Mouse (Mus musculus) CH12.LX (cell line): ENCODE data around the gene Camk2b. TPM values are rescaled to one million over a fixed set of nuclear protein-coding genes. Genes with fewer than 3 reads are reported as not detected.

Experiments
- DNase-seq: peaks from one replicate; pipeline ENCODE4 v3.0.0-alpha.2; 2013; ENCODE audit errors: extremely low read depth
- H3K27ac ChIP-seq: 2 replicates; pipeline ENCODE4 v1.5.1; 2012; ENCODE audit warnings: low read depth, mild to moderate bottlenecking, control low read depth, moderate library complexity; ENCODE audit not compliant: insufficient read depth
- H3K27me3 ChIP-seq: replicated peaks from 2 replicates; pipeline ENCODE3; 2012; ENCODE audit warnings: inconsistent platforms
- H3K36me3 ChIP-seq, 2 experiments: replicated peaks in 1 of 2; 2 replicates each; pipeline versions ENCODE3 to v1.6.1; 2012; ENCODE audit warnings: inconsistent platforms in 1 of 2, low read length in 1 of 2, mild to moderate bottlenecking in 1 of 2, mixed read lengths in 1 of 2, moderate library complexity in 1 of 2; ENCODE audit not compliant: control insufficient read depth in 1 of 2, insufficient read depth in 1 of 2
- H3K4me1 ChIP-seq, 2 experiments: 2 replicates each; pipeline ENCODE4 v1.6.1; 2012; ENCODE audit warnings: inconsistent platforms in 1 of 2, moderate library complexity in 1 of 2; ENCODE audit not compliant: insufficient read depth in 2 of 2, control insufficient read depth in 1 of 2
- H3K4me2 ChIP-seq: 2 replicates; pipeline ENCODE4 v1.6.1; 2012; ENCODE audit warnings: low read depth, mild to moderate bottlenecking, control low read depth; ENCODE audit not compliant: poor library complexity, insufficient read depth, severe bottlenecking
- H3K4me3 ChIP-seq, 3 experiments: fragments of 150-350 bp in 1 of 3; sonication (generic) in 1 of 3; replicated peaks in 1 of 3; 2 replicates each; pipeline versions ENCODE3 to v1.5.1; 2011 to 2012; ENCODE audit warnings: low read depth in 2 of 3, low read length in 2 of 3, mild to moderate bottlenecking in 2 of 3, moderate library complexity in 2 of 3, control low read depth in 1 of 3, improper control_type of control experiment in 1 of 3, inconsistent platforms in 1 of 3, mixed read lengths in 1 of 3; ENCODE audit not compliant: poor library complexity in 1 of 3
- H3K79me2 ChIP-seq: replicated peaks from 2 replicates; pipeline ENCODE4 v1.6.1; 2012; ENCODE audit warnings: mild to moderate bottlenecking, moderate library complexity; ENCODE audit not compliant: control insufficient read depth, poor library complexity, insufficient read depth, severe bottlenecking; ENCODE audit errors: extremely low read depth
- H3K9ac ChIP-seq: 2 replicates; pipeline ENCODE4 v1.6.1; 2012; ENCODE audit warnings: low read depth, mild to moderate bottlenecking, control low read depth, moderate library complexity; ENCODE audit not compliant: insufficient read depth
- H3K9me3 ChIP-seq: replicated peaks from 2 replicates; pipeline ENCODE3; 2012; ENCODE audit warnings: low read length, inconsistent platforms, mixed read lengths
- BHLHE40 ChIP-seq: IDR thresholded peaks from 2 replicates; pipeline ENCODE4 v1.6.1; 2011; ENCODE audit warnings: mild to moderate bottlenecking, low read depth, low read length, improper control_type of control experiment
- CTCF ChIP-seq, 2 experiments: IDR thresholded peaks in 1 of 2; conservative IDR thresholded peaks in 1 of 2; 2 replicates each; pipeline ENCODE4 v1.5.1; 2011 to 2012; ENCODE audit warnings: low read depth in 2 of 2, low read length in 2 of 2, improper control_type of control experiment in 1 of 2, inconsistent platforms in 1 of 2, mild to moderate bottlenecking in 1 of 2, moderate library complexity in 1 of 2
- ELF1 ChIP-seq: IDR thresholded peaks from 2 replicates; pipeline ENCODE4 v1.6.1; 2014; ENCODE audit warnings: low read depth, mild to moderate bottlenecking, inconsistent platforms, low read length, improper control_type of control experiment
- ETS1 ChIP-seq: conservative IDR thresholded peaks from 2 replicates; pipeline ENCODE4 v1.6.1; 2012; ENCODE audit warnings: low read depth, mild to moderate bottlenecking, inconsistent platforms, low read length, improper control_type of control experiment, moderate library complexity
- IRF4 ChIP-seq: IDR thresholded peaks from 2 replicates; pipeline ENCODE4 v1.6.1; 2014; ENCODE audit warnings: low read depth, mild to moderate bottlenecking, inconsistent platforms, low read length, improper control_type of control experiment
- JUN ChIP-seq: IDR thresholded peaks from 2 replicates; pipeline ENCODE4 v1.6.1; 2011; ENCODE audit warnings: low read depth, mild to moderate bottlenecking, low read length, improper control_type of control experiment, moderate library complexity; ENCODE audit not compliant: insufficient read depth
- KAT2A ChIP-seq: IDR thresholded peaks from 2 replicates; pipeline ENCODE4 v1.6.1; 2012; ENCODE audit warnings: low read length, improper control_type of control experiment, inconsistent platforms; ENCODE audit not compliant: insufficient replicate concordance
- MAX ChIP-seq: IDR thresholded peaks from 2 replicates; pipeline ENCODE4 v1.6.1; 2011; ENCODE audit warnings: low read length, improper control_type of control experiment
- MEF2A ChIP-seq: IDR thresholded peaks from 2 replicates; pipeline ENCODE4 v1.6.1; 2014; ENCODE audit warnings: low read depth, mild to moderate bottlenecking, inconsistent platforms, low read length, improper control_type of control experiment, borderline replicate concordance
- RAD21 ChIP-seq: IDR thresholded peaks from 2 replicates; pipeline ENCODE4 v1.6.1; 2011; ENCODE audit warnings: low read depth, mild to moderate bottlenecking, low read length, improper control_type of control experiment, moderate library complexity
- SIN3A ChIP-seq: IDR thresholded peaks from 2 replicates; pipeline ENCODE4 v1.6.1; 2012; ENCODE audit warnings: low read length, improper control_type of control experiment, inconsistent platforms
- SMC3 ChIP-seq: IDR thresholded peaks from 2 replicates; pipeline ENCODE4 v1.6.1; 2011; ENCODE audit warnings: low read depth, low read length, improper control_type of control experiment
- TBP ChIP-seq: conservative IDR thresholded peaks from 2 replicates; pipeline ENCODE4 v1.6.1; 2011; ENCODE audit warnings: low read depth, low read length, improper control_type of control experiment
- TCF12 ChIP-seq: IDR thresholded peaks from 2 replicates; pipeline ENCODE4 v1.6.1; 2014; ENCODE audit warnings: low read depth, mild to moderate bottlenecking, inconsistent platforms, low read length, improper control_type of control experiment
- UBTF ChIP-seq: IDR thresholded peaks from 2 replicates; pipeline ENCODE4 v1.6.1; 2012; ENCODE audit warnings: low read depth, mild to moderate bottlenecking, inconsistent platforms, low read length, improper control_type of control experiment, moderate library complexity
- USF1 ChIP-seq: IDR thresholded peaks from 2 replicates; pipeline ENCODE4 v1.6.1; 2014; ENCODE audit warnings: low read depth, mild to moderate bottlenecking, inconsistent platforms, low read length, improper control_type of control experiment
- ZC3H11A ChIP-seq: IDR thresholded peaks from 2 replicates; pipeline ENCODE4 v1.6.1; 2012; ENCODE audit warnings: low read depth, mild to moderate bottlenecking, inconsistent platforms, low read length, improper control_type of control experiment
- ZKSCAN1 ChIP-seq: IDR thresholded peaks from 2 replicates; pipeline ENCODE4 v1.6.1; 2012; ENCODE audit warnings: low read depth, inconsistent platforms, low read length, improper control_type of control experiment, borderline replicate concordance
- ZNF384 ChIP-seq: IDR thresholded peaks from 2 replicates; pipeline ENCODE4 v1.6.1; 2012; ENCODE audit warnings: low read depth, low read length, improper control_type of control experiment, inconsistent platforms
- dilution Hi-C: fragments of 300-500 bp; cut with MboI; formaldehyde crosslinking; loops from 2 replicates; pipeline ENCODE4 v1.14.3; 2020; ENCODE audit warnings: low sequenced_read_pairs; ENCODE audit not compliant: extremely low pct_unique_long_range_greater_than_20kb, extremely low pct_ligation_motif_present
- in situ Hi-C: fragments of 300-500 bp; cut with MboI; formaldehyde crosslinking; loops from 3 replicates; pipeline ENCODE4 v1.14.3; 2019; ENCODE audit warnings: low sequenced_read_pairs, low pct_ligation_motif_present, low pct_unique_long_range_greater_than_20kb, mixed read lengths
- polyA plus RNA-seq: library from polyadenylated mRNA; unstranded; fragments of >175 nt; gene quantifications from 2 replicates; pipeline ENCODE4 v1.2.1, GENCODE M21; 2012; ENCODE audit warnings: low read depth; ENCODE audit not compliant: insufficient read length
- total RNA-seq, 2 experiments: library from RNA; depleted of rRNA; stranded (reverse); fragments of 300-350 nt in 1 of 2; fragments of >200 nt in 1 of 2; gene quantifications; 2 replicates each; pipeline ENCODE4 v1.2.3; 2012 to 2014

Camk2b gene
- total and polyA plus RNA-seq, 3 experiments: 0.08 to 0.26 (median 0.11) TPM

DNA sequence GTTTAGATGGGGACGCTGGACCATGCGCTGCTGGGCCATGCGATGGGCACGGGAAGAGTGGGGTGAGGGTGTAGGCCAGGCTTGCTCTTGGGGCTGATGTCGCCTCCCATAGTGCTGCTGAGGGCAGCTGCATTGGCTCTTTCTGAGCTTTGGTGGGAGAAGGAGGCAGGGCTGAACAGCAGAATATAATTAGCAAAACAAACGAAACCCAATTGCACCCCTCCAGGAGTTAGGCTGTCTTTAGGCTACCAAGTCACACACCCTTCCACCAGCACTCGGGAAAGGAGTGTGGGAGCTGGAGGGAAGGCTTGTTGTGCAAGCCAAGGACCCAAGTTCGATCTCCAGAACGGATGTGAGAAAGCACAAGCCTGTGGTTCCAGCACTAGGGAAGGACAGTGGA, 998 bp upstream of the Camk2b start:
- dilution Hi-C loops (no loop called here), in situ Hi-C loops (no loop called here)
- H3K27ac ChIP-seq: no peak overlapping the region
- no peak overlapping the region for H3K4me2 ChIP-seq
- H3K9ac ChIP-seq: no peak overlapping the region
- H3K27me3 ChIP-seq: peaks cover 15% of the 10 kb centered on the region
- peaks cover 39% of the 10 kb centered on the region for H3K9me3 ChIP-seq
- peaks cover 0 to 7% of the 10 kb centered on the region in 2 experiments; a peak in 1 of 4 replicates for H3K4me1 ChIP-seq
- TF ChIP-seq BHLHE40 (no peak), TBP (no peak), MAX (no peak), SMC3 (no peak), UBTF (no peak), ETS1 (no peak), ELF1 (no peak), ZC3H11A (no peak), SIN3A (no peak), JUN (no peak), IRF4 (no peak), ZNF384 (no peak), CTCF (conservative IDR thresholded peaks at IDR 0.05 in 1 of 2, IDR thresholded peaks at IDR 0.05 in 1 of 2; ENCODE audit: low read depth in 2 of 2, low read length in 2 of 2) (no peak), RAD21 (no peak), TCF12 (no peak), USF1 (no peak), KAT2A (no peak)
- TF ChIP-seq, all 38 proteins: peak for 0
- Histone ChIP-seq H3K79me2 (no peaks in the 10 kb centered on the region), H3K36me3 (no peaks in the 10 kb centered on the region), H3K4me3 (no peak overlapping the region)
- DNase-seq: no peak

GRCm38 (mm10) chr11:6065551-6066121, 526 bp downstream of the Camk2b start:
- H3K4me3 ChIP-seq: no peak overlapping the region
- 0 out of 4 replicates have a peak, but pooled peaks cover 0 to 4% of the 10 kb centered on the region in 2 experiments for H3K4me1 ChIP-seq
- no peak overlapping the region for H3K4me2 ChIP-seq
- dilution Hi-C loops: no loop called here
- H3K27ac ChIP-seq: no peak overlapping the region
- peaks cover 11% of the 10 kb centered on the region for H3K27me3 ChIP-seq
- no peak overlapping the region for H3K9ac ChIP-seq
- H3K36me3 ChIP-seq: no peaks in the 10 kb centered on the region
- no peaks in the 10 kb centered on the region for H3K79me2 ChIP-seq
- peaks cover 39% of the 10 kb centered on the region for H3K9me3 ChIP-seq
- no peak for DNase-seq
- TF ChIP-seq MEF2A (no peak), ZKSCAN1 (no peak)
- in situ Hi-C loops: no loop called here
